Mouse (Mus musculus) frontal cortex, adult (tissue): Measurements from ENCODE around the gene Tnks1bp1.

Experiments used
- ATAC-seq: cut with Nextera tagmentation; 2 replicates; pipeline ENCODE4 v1.9.2; 2017; ENCODE audit warnings: mild to moderate bottlenecking, moderate library complexity, mixed read lengths; ENCODE audit not compliant: low TSS enrichment

Tnks1bp1 gene

DNA sequence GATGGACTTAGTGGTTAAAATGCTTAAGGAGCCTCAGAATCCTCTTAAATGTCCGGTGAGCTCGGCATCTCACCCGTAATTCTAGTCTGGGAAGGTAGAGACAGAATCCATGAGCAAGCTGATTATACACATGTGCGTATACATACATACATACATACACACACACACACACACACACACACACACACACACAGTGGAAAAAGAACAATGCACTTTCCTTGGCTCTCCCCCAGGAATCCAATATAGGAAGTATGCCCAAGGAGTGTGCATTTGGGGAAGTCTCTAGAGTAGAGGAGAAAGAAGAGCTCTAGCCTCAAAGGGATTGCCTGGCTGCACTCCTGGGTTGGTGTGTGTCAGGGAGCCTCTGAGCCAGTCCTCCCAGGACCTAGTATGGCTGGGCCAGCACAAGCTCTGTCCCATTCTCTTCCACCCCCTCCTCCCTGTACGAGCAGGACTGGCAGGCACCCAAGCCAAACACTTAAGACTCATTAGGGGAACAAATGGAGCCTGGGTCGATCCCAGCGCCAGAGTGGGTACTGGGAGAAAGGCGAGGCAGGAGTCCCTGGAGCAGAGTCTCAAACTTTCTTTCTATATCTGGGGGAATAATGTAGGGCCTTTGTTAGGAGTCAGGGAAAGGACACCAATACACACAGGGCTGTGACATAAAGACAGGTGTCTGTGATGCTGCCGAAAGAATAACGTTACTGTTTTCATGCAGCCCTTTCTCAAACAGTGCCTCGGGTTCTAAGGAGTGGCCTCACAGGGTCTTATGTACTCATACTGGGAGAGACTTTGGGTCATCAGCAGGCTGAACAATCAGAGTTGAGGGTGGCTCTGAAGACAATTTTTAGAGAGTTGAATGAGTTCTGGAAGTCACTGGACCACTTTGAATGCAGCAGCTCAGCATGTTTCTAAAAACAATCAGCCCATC is 41.2 kb downstream of the Tnks1bp1 start:
- ATAC-seq: no peak; the same call in 1 of the 2 replicates

DNA sequence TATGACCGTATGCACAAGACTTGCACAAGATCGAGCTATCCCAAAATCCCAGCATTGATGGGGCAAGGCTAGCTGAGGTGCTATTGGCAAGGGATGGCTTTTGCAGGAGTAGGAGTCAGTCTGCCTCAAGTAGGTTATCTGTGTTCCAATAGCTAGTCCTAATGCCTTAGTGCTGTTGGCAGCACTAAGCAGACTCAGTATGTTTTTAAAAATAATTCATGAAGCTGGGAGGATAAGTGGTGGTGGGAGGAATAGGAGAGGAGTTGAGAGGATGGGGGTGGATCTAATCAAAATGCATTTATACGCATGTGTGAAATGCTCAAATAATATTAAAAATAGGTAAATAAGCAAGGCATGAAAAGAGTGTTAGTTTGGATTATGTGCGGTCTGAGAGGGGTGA is 43.5 kb downstream of the Tnks1bp1 start:
- ATAC-seq: peak; percentile 72

DNA sequence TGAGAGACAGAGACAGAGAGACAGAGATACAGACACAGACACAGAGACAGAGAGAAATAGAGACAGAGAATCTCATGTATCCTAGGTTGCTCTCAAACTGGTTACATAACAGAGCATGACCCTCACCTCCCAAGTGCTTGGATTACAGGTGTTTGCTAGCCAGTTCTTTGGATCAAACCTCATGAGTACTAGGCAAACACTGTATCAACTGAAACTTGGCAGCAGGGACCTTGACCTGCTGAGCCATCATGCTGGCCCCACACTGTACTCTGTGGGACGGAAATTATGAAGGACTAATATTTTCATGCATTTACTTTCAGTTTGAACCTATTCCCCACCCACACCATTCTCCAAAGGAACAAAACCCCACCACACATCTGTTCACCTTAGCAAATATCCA is 45.6 kb downstream of the Tnks1bp1 start:
- ATAC-seq: no peak

DNA sequence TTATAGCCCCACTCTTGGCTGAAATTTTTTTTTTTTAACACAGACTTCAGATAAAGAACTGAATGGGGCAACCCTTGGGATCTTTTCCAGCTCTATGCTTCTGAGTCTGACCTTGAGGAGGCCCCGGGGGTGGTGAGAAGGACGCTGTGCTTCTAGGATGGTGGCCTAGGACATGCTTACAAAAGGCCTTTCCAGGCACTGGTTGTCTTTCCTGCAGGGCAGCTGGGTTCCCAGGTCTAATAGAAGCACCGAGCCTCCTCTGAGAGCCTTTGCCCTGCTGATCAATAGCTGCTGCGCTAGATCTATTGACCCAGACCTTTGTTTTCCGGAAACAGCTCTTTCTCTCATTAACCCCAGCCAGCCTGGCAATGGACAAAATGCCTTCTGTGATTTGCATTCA is 48.1 kb downstream of the Tnks1bp1 start:
- no peak for ATAC-seq

DNA sequence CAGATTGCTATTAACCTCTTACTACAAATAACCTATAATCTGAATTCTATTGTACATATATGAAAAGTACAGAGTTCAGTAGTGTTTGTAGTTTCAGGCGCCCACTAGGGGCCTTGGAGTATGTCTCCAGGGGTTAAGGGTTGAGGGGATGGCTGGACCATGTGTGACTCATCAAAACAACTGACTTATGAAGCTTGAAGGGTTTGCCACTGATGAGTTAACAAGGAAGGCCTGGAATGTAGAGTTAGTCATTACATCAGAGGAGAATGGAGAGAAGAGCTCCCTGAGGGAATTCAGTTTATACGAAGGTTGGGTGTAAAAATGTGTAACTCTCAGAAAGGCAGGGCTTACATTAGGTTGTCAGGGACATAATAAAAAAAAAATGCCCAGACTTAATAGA is 50.2 kb downstream of the Tnks1bp1 start:
- ATAC-seq: no peak

DNA sequence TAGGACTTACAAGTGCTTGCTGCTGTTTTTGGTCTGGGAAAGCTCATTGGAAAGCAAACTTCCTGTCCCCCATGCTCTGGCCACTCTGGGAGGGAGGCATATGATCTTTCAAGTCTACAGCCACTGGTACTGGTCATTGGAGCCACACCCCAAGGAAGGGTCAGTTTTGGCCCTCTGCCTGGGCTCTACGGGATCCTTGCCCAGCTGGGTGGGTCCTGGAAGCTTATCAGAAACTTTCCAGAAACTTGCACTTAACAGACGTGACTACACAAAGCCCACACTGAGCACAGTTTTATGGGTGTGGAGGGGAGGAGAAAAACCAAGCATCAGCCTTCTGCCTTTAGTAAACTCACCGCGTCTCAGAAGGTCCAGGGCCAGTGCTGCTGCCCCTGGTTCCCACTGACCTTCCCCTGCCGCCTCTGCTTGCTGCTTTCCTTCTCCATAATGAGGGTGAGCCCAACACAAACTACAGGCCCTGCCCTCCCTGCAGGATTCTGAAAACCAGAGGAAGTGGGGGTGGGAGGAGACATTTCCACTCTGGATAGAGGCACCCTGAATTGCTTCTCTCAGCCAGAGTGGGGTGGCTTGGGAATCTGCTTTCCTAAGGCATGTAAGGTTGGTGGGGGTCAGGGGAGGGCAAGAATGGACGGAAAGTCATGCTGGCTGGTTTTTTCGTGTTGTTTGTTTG is 51.1 kb downstream of the Tnks1bp1 start:
- ATAC-seq: no peak

DNA sequence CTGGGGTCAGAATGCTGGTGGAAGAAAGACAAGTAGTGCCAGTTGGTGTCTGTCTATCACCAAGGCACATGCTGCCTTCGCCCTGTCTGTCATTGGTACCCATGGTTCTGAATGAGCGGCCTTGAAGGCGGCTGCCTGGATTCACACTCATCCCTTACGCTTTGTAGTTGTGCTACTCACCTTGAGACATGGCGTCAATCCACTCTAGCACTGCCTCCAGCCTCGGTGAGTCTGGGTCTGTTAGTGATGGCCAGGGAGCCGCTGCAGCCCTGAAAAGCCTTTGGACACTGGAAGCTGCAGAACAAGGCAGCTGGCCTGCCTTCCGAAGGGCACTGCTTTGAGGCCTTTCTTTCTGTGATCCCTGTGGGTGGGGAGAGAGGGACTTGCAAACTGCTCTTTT is 55.4 kb downstream of the Tnks1bp1 start:
- ATAC-seq: no peak

DNA sequence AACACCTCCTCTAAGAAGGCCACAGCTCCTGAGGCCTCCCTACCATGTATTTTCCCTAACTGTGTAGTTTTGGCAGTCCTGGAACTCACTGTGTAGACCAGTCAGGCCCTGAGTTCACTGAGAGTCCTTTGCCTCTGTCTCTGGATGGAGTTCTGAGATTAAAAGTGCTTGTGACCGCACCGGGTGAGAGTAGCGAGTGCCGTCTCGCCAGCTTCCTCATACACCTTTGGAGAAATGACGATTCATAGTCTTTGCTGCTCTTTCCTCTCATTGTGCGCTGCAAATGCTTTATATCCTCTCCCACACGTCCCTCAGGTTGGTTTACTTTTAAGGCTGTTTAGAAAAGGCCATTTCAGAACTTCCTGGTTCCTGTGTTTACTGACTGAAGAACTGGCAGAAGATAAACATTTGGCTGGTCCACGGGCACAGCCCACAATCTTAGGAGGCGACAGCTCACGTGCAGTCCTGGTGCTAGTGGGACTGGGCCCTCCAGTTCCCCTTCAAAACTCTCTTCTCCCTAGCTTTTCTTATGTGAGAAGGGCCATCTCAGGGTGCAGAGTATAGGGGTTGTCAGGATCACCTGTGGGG is 57.7 kb downstream of the Tnks1bp1 start:
- no peak for ATAC-seq

DNA sequence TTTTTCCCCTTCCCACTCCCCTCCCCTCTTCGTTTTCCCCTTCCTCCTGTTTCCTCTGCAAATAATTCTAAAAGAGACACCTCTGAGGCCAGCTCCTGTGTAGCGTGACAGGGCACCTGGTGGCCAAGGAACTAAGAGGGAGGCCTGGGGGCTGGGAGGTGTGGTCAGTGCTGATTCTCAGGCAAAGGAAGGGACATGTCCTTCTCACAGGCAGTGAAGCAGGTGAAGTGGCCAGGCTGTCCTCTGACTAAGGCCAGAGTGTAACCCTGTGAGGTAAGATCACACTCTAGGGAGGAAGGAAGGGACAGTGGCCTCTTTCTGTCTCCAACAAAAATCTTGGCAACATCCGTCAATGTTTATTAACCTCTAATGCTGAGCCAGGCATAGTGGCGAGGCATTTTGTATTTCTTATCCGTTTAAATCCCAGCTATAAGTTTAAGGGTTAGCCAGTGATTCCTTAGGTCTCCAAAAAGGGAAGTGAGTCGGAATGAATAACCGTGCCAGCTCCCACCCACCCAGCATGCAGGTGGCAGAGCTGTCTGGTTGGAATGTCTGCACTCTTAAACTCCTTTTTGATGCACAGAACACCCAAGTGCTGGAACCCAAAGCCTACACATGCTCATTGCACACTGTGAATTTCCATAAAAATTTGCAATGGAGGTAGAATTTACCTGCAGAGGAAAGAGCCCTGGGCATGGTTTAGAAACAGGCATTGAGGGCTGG is 58.4 kb downstream of the Tnks1bp1 start:
- ATAC-seq: peak; percentile 81

DNA sequence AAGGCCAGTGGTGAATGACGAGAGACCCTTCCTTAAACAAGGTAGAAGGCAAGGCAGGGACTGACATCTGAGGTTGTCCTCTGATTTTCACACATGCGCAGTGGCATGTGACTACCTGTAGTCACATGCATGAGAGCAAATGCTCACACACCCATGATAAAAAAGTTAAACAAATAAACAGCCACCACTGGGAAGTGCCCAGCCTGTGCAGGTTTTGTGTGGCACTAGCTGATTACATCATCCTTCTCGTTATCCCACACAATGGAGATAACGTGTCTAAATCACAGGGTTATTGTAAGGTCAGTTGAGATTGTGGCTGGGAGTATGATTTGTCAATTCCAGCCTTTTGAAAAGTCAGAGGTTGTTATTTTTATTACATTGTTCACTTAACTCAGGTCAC is 59.1 kb downstream of the Tnks1bp1 start:
- ATAC-seq: no peak

DNA sequence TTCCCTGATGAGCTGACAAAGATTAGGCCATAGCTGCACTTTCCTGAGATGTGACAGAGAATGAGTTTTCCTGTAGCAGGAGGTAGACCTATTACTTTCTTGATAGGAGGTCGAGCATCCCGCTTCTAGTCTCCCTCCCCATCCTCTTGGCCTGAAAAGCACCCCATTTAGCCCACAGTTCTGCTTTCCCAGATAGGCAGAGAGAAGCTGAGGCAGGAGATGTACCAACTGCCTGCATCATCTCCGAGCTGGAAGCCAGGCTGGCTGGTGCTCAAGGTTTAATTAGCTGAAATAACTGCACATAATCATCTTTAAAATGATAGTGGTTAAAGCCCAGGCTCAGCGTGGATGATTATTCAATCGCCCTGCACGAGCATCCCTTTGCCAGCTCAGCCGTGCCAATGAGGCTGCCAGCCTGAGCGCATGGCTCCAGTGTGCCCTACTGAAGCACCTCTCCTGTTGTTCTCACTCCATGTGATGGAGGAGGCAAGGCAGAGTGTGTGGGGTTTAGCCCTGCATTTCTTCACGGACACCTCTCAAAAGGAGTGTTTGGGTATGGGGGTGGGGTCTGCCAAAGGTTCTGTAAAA is 62.6 kb downstream of the Tnks1bp1 start:
- peak; percentile 44; the same call in 1 of the 2 replicates for ATAC-seq
